Mouse (Mus musculus): ENCODE results near the gene Scfd2. TPM values are rescaled to one million over a fixed set of nuclear protein-coding genes. Genes with fewer than 3 reads are reported as not detected.

Gene Scfd2
- polyA plus RNA-seq, 1 experiment, result 17.4 TPM

DNA sequence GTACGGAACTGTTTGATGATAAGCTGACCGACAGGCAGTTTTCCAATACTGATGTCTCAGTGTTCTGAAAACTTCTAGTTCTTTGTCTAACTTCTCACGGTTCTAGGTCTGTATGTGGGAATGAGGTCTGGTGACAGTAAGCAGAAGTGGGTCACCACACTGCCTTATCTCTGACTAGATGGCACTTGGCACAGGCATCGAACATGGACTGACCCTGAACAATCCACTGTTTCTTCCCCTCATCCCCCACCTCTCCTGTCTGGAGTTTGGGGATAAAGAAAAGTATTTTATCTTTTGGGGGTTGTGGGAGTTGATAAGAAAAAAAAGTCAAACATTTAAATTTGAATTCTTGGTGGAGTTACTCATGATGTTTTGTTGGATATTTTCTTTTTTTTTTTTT is 51.6 kb downstream of the Scfd2 start:
- Histone ChIP-seq H3K4me3 (ENCODE audit: insufficient read depth, low read depth, low read length) (no peak overlapping the region), H3K4me1 (ENCODE audit: control insufficient read depth, insufficient read depth, insufficient read length, low read length) (no peaks in the 10 kb centered on the region), H3K27ac (replicated peaks; ENCODE audit: low read depth, low read length) (no peak overlapping the region)

DNA sequence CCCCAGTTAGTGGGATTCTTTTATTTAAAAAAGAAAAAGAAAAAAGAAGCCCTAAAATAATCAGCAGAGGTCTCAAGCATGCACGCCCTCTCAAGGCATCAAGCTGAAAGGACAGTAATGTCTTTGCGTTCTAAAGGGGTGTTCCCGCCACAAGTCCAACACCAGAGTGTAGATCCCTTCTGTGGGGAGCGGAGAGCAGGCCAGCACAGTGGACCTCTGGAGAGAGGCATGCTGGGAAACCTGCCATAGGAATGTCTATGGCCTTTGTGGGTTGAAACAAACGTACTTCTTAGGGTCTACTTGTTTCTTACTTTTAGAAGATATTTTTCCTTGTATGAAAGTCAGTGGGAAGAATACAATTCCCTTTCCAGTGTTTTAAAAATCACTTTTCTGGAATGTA is 52.4 kb downstream of the Scfd2 start:
- no peak overlapping the region for H3K4me3 ChIP-seq (ENCODE audit: insufficient read depth, low read depth, low read length)

DNA sequence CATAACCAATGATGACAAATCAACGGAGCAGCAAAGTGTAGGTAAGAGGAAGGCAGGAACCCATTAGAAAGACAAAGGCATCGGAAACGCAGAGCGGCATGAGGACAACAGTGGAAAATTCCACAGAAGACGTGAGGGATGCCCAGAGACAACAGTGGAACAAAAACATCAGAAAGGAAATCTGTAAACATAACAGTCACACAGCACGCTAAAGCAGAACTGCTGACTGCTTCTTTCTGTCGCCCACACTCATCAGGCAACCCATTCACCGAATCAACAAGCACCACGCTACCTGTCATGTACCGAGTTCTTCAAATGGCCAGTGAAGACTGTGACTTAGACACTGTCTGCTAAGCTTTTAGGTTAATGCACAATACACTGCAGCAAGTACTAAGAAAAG is 55.0 kb downstream of the Scfd2 start:
- no peak overlapping the region for H3K27ac ChIP-seq (replicated peaks; ENCODE audit: low read depth, low read length)
- no peaks in the 10 kb centered on the region for H3K4me1 ChIP-seq (ENCODE audit: control insufficient read depth, insufficient read depth, insufficient read length, low read length)
- H3K4me3 ChIP-seq (ENCODE audit: insufficient read depth, low read depth, low read length), result no peak overlapping the region

More for the DNA sequence above, 52.4 kb downstream of the Scfd2 start:
- no peaks in the 10 kb centered on the region for H3K4me1 ChIP-seq (ENCODE audit: control insufficient read depth, insufficient read depth, insufficient read length, low read length)
- H3K27ac ChIP-seq (replicated peaks; ENCODE audit: low read depth, low read length), result no peak overlapping the region

DNA sequence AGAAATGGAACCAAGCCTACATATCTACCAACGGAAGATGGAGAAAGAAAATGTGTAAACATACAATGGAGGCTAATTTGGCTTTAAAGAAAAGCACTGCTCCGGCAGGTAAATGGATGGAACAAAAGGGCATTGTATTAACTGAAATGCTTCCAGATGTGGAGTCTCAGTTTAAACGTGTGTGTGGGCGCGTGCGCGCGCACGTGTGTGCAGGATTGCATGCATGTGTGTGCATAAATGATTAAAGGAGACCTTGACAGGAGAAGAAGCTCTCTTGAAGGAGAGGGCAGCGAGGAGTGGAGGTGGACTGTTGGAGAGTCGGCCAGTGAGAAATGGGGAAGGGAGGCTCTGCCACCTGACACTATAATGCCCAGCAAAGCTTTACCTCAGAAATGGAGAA is 58.4 kb downstream of the Scfd2 start:
- no peak overlapping the region for H3K4me3 ChIP-seq (ENCODE audit: insufficient read depth, low read depth, low read length)
- H3K27ac ChIP-seq (replicated peaks; ENCODE audit: low read depth, low read length), result no peak overlapping the region
- H3K4me1 ChIP-seq (ENCODE audit: control insufficient read depth, insufficient read depth, insufficient read length, low read length), result no peaks in the 10 kb centered on the region

DNA sequence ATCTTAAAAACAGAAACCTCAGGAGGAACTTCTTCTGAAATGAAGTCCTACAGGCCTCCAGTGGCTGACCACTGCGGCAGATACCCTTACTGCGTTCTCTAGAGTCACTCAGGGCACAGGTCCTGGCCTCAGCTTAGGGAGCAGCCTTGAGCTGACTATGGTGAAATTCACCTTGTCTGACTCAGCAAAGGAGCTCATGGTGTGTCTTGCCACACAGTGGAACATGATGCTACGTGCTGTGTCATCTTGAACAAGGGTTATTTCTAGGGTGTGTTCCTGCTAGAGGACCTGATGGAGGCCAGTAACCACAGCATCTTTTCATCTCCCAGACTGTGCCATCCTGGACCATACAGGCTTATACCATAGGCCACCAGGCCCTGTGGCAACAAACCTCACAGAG is 60.7 kb downstream of the Scfd2 start:
- Histone ChIP-seq H3K4me3 (ENCODE audit: insufficient read depth, low read depth, low read length) (no peak overlapping the region), H3K27ac (replicated peaks; ENCODE audit: low read depth, low read length) (no peak overlapping the region), H3K4me1 (ENCODE audit: control insufficient read depth, insufficient read depth, insufficient read length, low read length) (no peaks in the 10 kb centered on the region)

DNA sequence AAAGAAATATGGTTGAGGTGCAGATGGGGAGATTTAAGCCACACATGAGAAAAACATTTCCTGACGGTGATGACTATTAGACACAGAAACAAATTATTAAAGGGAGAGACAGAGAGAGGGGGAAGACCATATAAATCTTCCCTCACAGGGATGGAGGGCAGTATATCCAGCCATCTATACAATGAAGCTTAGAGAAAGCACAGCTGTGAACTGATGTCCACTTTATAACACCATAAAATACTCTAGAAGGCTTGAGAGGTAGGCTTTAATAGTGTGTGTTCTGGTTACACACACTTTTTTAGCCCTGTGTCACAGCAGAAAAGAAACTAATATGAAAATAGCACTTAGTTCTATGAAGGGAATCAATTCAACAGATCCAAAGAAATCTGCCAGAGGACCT is 61.9 kb downstream of the Scfd2 start:
- Histone ChIP-seq H3K4me3 (ENCODE audit: insufficient read depth, low read depth, low read length) (no peak overlapping the region), H3K4me1 (ENCODE audit: control insufficient read depth, insufficient read depth, insufficient read length, low read length) (no peaks in the 10 kb centered on the region), H3K27ac (replicated peaks; ENCODE audit: low read depth, low read length) (no peak overlapping the region)

DNA sequence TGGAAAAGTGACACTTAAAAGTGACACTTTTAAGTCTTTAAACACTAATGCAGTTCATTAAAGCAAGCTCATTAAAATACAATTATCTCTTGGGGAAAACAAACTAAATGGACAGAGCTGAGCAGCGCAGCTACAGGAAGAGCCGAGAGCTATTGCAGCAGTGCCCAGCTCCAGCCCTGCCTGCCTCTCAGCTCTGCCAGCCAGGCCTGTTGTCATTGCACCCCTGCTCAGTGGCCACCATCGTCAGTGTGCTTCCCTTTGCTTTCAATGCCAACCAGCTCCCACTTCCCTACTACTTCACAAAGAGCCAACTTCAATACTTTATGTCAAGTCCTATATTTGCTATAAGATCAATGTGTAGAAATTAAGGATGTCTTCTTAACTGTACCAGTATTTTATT is 63.8 kb downstream of the Scfd2 start:
- Histone ChIP-seq H3K27ac (replicated peaks; ENCODE audit: low read depth, low read length) (no peak overlapping the region), H3K4me3 (ENCODE audit: insufficient read depth, low read depth, low read length) (no peak overlapping the region), H3K4me1 (ENCODE audit: control insufficient read depth, insufficient read depth, insufficient read length, low read length) (no peaks in the 10 kb centered on the region)

DNA sequence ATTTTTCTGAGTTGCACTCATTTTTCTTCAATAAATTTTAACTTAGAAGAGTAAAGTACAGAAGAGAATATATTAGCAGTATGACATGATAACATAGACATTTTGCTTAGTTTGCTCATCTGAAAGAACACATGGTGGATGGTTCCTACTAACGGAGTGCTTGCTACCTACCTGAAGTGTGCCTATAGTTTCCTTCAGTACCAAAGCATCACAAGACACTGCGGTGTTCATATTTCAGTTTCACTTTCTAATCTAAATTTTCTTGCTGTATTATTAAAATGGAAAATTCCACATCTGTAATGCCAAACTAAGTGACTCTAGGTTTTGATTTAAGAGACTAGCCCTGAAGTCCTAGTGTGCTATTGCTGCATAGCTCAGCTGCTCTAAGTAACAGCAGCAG is 74.8 kb downstream of the Scfd2 start:
- Histone ChIP-seq H3K27ac (replicated peaks; ENCODE audit: low read depth, low read length) (no peak overlapping the region), H3K4me1 (ENCODE audit: control insufficient read depth, insufficient read depth, insufficient read length, low read length) (no peaks in the 10 kb centered on the region), H3K4me3 (ENCODE audit: insufficient read depth, low read depth, low read length) (no peak overlapping the region)

DNA sequence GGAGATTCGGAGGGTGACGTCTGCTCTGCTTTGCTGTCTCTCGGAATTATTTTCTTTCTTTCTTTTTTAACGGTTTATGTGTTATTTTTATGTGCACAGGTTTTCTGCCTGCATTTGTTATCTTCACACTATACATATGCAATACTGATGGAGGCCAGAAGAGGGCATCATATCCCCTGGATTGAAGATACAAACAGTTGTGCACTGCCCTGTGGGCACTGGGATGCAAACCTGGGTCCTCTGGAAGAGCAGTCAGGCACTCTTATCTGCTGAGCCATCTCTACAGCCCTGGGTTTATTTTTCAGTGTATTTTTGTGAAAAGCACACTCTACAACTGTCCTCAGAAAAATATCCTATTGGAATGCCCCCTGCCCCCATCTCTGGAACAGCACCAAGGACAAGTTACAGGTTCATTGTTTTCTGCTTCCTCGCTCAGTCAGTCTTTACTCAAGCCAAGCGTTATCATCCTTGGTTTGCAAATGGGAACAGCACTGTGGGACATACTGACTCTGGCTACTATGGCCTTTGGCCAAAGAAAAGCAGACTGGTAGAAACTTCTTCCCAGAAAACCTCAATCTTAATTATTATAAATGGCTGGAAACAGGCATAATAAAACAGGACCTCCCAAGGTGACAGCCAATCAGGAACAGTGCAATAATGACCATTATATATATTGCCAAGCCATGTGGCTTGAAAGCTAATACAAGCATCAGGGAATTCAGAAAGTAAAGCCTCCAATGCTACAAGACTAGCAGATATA is 75.9 kb downstream of the Scfd2 start:
- no peak overlapping the region for H3K27ac ChIP-seq (replicated peaks; ENCODE audit: low read depth, low read length)
- H3K4me1 ChIP-seq (ENCODE audit: control insufficient read depth, insufficient read depth, insufficient read length, low read length), result no peaks in the 10 kb centered on the region
- no peak overlapping the region for H3K4me3 ChIP-seq (ENCODE audit: insufficient read depth, low read depth, low read length)

DNA sequence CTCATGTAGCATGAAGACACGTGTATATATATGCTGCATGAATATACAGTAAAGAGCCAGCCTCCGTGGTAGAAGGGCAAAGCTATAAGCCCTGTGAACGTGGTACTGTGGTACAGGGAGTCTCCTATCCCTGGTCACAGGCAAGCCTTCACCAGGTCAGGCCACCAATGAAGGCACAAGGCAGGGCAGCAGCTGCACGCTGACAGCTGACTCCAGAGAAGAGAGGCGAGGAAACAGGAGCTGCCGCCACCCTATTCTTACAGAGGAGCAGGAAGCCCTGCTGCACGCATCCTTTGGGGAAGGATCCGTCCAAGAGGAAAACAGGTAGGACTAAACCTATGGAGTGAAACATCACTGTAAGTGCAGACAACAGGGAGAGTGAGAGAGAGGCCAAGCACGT is 76.5 kb downstream of the Scfd2 start:
- no peaks in the 10 kb centered on the region for H3K4me1 ChIP-seq (ENCODE audit: control insufficient read depth, insufficient read depth, insufficient read length, low read length)
- no peak overlapping the region for H3K27ac ChIP-seq (replicated peaks; ENCODE audit: low read depth, low read length)

DNA sequence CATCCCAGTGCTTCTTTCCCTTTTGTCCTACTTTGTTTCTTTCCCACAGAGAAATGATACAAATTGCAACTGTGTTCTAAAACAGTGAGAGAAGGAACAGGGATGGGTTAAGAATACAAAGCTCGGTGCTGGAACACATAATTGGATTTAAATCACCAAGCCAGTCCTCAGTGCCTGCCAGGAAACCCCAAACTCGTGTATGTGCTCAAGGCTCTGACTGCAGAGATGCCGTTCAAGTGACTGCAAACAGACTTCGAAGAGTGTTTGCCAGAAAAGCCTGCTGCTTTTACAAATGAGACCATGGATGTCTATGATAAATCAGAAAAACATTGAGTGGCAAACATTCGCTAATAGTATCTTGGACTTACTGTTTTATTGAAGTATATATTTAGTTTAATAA is 80.6 kb downstream of the Scfd2 start:
- Histone ChIP-seq H3K4me1 (ENCODE audit: control insufficient read depth, insufficient read depth, insufficient read length, low read length) (no peaks in the 10 kb centered on the region), H3K4me3 (ENCODE audit: insufficient read depth, low read depth, low read length) (no peak overlapping the region), H3K27ac (replicated peaks; ENCODE audit: low read depth, low read length) (no peak overlapping the region)

More for the DNA sequence above, 76.5 kb downstream of the Scfd2 start:
- no peak overlapping the region for H3K4me3 ChIP-seq (ENCODE audit: insufficient read depth, low read depth, low read length)

DNA sequence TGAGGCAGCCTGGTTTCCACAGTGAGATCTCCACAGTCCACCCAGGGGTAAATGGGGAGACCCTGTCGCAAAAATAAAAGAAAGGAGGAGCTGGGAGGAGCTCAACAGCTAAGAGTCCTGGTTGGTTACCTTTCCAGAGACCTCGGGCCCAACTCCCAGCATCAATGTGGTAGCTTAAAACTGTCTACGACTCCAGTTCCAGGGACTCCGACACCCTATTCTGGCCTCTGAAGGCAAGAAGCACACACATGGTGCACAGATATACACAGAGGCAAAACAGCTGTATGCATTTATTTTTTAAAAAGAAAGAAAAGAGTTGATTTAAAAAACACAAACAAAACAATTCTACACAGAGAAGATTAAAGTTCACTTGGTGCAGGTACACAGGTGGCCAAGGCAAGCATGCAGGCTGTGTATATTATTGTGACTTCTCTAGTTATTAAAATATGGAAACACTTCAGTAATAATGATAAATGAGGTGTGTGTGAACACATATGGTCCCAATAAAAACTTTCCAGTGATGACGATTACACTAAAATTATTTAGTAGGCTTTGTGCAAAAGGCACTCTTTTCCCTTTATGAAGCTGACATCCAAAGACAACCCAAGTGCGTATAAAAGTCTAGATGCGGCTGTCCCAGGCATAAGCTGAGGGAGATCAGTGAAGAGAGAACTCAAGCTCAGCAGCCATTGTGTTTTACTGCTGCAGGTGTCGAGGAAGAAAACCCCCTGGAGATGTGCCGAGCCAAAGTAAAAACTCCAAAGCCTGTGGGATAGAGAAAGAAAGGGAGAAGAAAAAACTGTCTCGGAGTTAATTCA is 83.8 kb downstream of the Scfd2 start:
- H3K4me1 ChIP-seq (ENCODE audit: control insufficient read depth, insufficient read depth, insufficient read length, low read length), result no peaks in the 10 kb centered on the region
- H3K27ac ChIP-seq (replicated peaks; ENCODE audit: low read depth, low read length), result no peak overlapping the region
- no peak overlapping the region for H3K4me3 ChIP-seq (ENCODE audit: insufficient read depth, low read depth, low read length)

DNA sequence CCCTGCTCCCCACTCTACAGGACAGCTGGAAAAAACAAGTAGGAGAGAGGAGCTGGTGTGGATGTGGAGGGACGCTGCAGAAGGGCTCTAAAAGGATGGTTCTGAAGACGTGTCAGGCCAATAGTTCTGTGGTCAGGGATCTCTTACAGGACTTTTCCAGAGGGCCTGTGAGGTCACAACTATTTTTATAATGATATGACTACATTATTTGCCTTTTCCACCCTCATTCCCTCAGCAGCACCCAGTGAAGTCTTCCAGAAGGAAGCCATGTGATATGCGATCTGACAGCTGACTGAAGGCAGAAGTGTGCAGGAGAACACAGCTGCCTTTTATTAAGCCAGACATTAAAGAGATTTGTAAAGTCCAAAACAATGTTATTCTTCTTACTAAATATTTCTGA is 85.7 kb downstream of the Scfd2 start:
- no peak overlapping the region for H3K27ac ChIP-seq (replicated peaks; ENCODE audit: low read depth, low read length)
- no peak overlapping the region for H3K4me3 ChIP-seq (ENCODE audit: insufficient read depth, low read depth, low read length)
- H3K4me1 ChIP-seq (ENCODE audit: control insufficient read depth, insufficient read depth, insufficient read length, low read length), result no peaks in the 10 kb centered on the region

DNA sequence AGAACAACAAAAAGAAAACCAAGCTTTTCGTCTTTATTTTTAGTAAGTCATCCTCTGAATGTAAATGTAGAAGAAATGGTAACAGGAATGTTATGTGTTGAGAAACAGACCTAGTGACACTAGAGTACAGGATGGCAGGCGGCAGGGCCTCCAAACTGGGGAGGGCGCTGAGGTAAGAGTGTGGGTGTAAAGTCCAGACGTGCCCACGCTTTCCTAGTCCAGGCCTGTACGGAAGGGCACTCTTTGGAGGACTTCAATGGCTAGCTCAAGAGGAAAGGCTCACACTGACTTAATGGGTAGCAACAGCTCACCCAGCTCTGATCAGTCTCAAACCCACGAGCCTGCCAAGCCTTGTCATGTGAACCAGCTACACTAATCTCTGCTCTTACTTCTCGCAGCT is 93.2 kb downstream of the Scfd2 start:
- Histone ChIP-seq H3K27ac (replicated peaks; ENCODE audit: low read depth, low read length) (no peak overlapping the region), H3K4me1 (ENCODE audit: control insufficient read depth, insufficient read depth, insufficient read length, low read length) (no peaks in the 10 kb centered on the region), H3K4me3 (ENCODE audit: insufficient read depth, low read depth, low read length) (no peak overlapping the region)

DNA sequence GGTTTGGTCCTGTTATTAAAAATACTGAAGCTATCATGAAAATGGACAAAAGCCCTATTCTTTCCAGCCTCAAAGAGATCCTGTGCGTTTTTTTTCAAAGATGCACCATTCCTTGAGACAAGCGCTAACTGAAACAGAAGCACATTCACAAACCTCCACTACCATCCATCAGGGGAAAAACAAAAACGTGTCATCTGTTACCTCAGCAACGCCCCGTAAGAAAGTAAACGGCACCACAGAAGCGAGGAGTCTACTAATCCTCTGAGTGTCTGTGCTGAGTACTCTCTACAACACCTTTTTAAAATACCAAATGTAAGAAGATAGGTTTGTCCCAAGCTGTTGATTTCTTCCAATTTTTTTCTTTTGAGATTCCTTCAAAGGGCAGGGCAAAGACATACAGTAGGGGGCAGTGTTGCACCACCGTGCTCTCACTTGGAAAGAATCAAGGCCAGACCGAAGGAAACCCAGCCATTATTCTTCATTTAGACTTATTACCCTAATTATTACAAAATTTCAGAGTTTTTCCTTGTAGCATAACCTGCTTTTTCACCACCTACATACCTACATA is 97.9 kb downstream of the Scfd2 start:
- Histone ChIP-seq H3K27ac (replicated peaks; ENCODE audit: low read depth, low read length) (no peak overlapping the region), H3K4me3 (ENCODE audit: insufficient read depth, low read depth, low read length) (no peak overlapping the region), H3K4me1 (ENCODE audit: control insufficient read depth, insufficient read depth, insufficient read length, low read length) (no peaks in the 10 kb centered on the region)
